Comparison of ENCODE assay signal across 8 mouse cellular contexts in genomic region chr19:6331719-6332516, GRCm38 (mm10). TPM values are rescaled to one million over a fixed set of nuclear protein-coding genes. Genes with fewer than 3 reads are reported as not detected.
DNase-seq lines count a peak whose midpoint lies in the region; ATAC-seq lines count a peak whose summit lies in the region.

No protein-coding gene starts in this region.

- peak overlapping the region; percentile 50 for H3K4me2 ChIP-seq in embryonic facial prominence, embryonic 13.5 days

- no peaks in the 10 kb centered on the region for H3K27me3 ChIP-seq in embryonic facial prominence, embryonic 13.5 days
- H3K27me3 ChIP-seq in midbrain, embryonic 10.5 days (ENCODE audit: low read depth, poor library complexity, severe bottlenecking) = no peaks in the 10 kb centered on the region

- no peaks in the 10 kb centered on the region for H3K9me3 ChIP-seq in embryonic facial prominence, embryonic 13.5 days
- H3K9me3 ChIP-seq in midbrain, embryonic 10.5 days (replicated peaks) = no peaks in the 10 kb centered on the region

- H3K36me3 ChIP-seq in embryonic facial prominence, embryonic 13.5 days = peaks cover 5% of the 10 kb centered on the region
- H3K36me3 ChIP-seq in midbrain, embryonic 10.5 days = peaks cover 4% of the 10 kb centered on the region

- H3K4me3 ChIP-seq in embryonic facial prominence, embryonic 13.5 days = peak overlapping the region; percentile 26
- peak overlapping the region; percentile 41 for H3K4me3 ChIP-seq in midbrain, embryonic 10.5 days

- H3K27ac ChIP-seq in embryonic facial prominence, embryonic 13.5 days = no peak overlapping the region
- peak overlapping the region; percentile 79 for H3K27ac ChIP-seq in midbrain, embryonic 10.5 days (replicated peaks)

- H3K4me1 ChIP-seq in embryonic facial prominence, embryonic 13.5 days = peaks cover 28% of the 10 kb centered on the region
- H3K4me1 ChIP-seq in midbrain, embryonic 10.5 days = peaks cover 32% of the 10 kb centered on the region

- no peak for ATAC-seq in cerebellum, adult (ENCODE audit: insufficient number of reproducible peaks, low FRiP score, low TSS enrichment)
- no peak for ATAC-seq in embryonic facial prominence, embryonic 13.5 days (ENCODE audit: insufficient number of reproducible peaks, insufficient read depth, low FRiP score, low TSS enrichment, low read depth)

- intact Hi-C loops in heart, postnatal 36 days (cut with DNase I) = loop anchor here (1.0 to 5.0 kb wide), 6 partner anchors 27 to 365 kb away; partner anchors contain the start of genes Arl2, Batf2 and Vps51
- intact Hi-C loops in left cerebral cortex, postnatal 4 days (cut with DNase I) = loop anchor here (5.0 kb wide), 1 partner anchor 65 kb away; no protein-coding TSS in a partner anchor

- DNase-seq in cerebellum, adult 18-20 months = peak; percentile 66 to 77
- DNase-seq in T-cell, adult 2 months (ENCODE audit: low spot score) = peak; percentile 74
- peak; percentile 62 to 71 for DNase-seq in heart, postnatal 36 days
- peak; percentile 50 for DNase-seq in left cerebral cortex, postnatal 4 days
- peak; percentile 59 for DNase-seq in midbrain, embryonic 10.5 days (ENCODE audit: low spot score)
- peak; percentile 61 to 83 for DNase-seq in spleen, postnatal 4 days (ENCODE audit: low spot score in 2 of 2)

- H3K9ac ChIP-seq in embryonic facial prominence, embryonic 13.5 days = peak overlapping the region; percentile 58

- WGBS in embryonic facial prominence, embryonic 13.5 days = 25% methylated on average over 13 of the region's 13 CpGs
- WGBS in midbrain, embryonic 10.5 days = 27% methylated on average over 13 of the region's 13 CpGs

RNA-seq across cellular contexts. Expression of gene Men1, which starts 2.9 kb away (rescaled TPM):
- 91.6 and 92.4 TPM in 2 replicates for polyA plus RNA-seq in embryonic facial prominence, embryonic 13.5 days (2015; fragmentation: Nextera tagmentation; extraction: Ambion mirVana)
- 10 to 100 TPM; 12.1 to 14.2 TPM for total RNA-seq in heart, postnatal 36 days (2021)
- 10 to 100 TPM; 81.1 to 81.4 TPM for total RNA-seq in left cerebral cortex, postnatal 4 days (2021)
- 124 and 128 TPM in 2 replicates for polyA plus RNA-seq in midbrain, embryonic 10.5 days (2016; fragmentation: Nextera tagmentation; extraction: Ambion mirVana)

RNA-seq across cellular contexts. Expression of gene Map4k2, which starts 9.0 kb away (rescaled TPM):
- 13.8 and 15.3 TPM in 2 replicates for polyA plus RNA-seq in embryonic facial prominence, embryonic 13.5 days (2015; fragmentation: Nextera tagmentation; extraction: Ambion mirVana)
- 10 to 100 TPM; 36.4 to 56.7 TPM for total RNA-seq in heart, postnatal 36 days (2021)
- 100 to 1,000 TPM in 1 of 2 experiments, 10 to 100 TPM in 1; 91.7 to 102 TPM for total RNA-seq in left cerebral cortex, postnatal 4 days (2021)
- polyA plus RNA-seq in midbrain, embryonic 10.5 days (2016; fragmentation: Nextera tagmentation; extraction: Ambion mirVana) = 11.3 and 13.8 TPM in 2 replicates

RNA-seq across cellular contexts. Expression of gene Cdc42bpg, which starts 25.7 kb away (rescaled TPM):
- 0.91 and 0.92 TPM in 2 replicates for polyA plus RNA-seq in embryonic facial prominence, embryonic 13.5 days (2015; fragmentation: Nextera tagmentation; extraction: Ambion mirVana)
- 10 to 100 TPM; 10.9 to 11.9 TPM for total RNA-seq in heart, postnatal 36 days (2021)
- 1 to 10 TPM; 5.0 to 5.7 TPM for total RNA-seq in left cerebral cortex, postnatal 4 days (2021)
- 0.11 and 0.15 TPM in 2 replicates for polyA plus RNA-seq in midbrain, embryonic 10.5 days (2016; fragmentation: Nextera tagmentation; extraction: Ambion mirVana)

RNA-seq across cellular contexts. Expression of gene Sf1, which starts 31.6 kb away (rescaled TPM):
- 137 and 151 TPM in 2 replicates for polyA plus RNA-seq in embryonic facial prominence, embryonic 13.5 days (2015; fragmentation: Nextera tagmentation; extraction: Ambion mirVana)
- 100 to 1,000 TPM in 1 of 2 experiments, 10 to 100 TPM in 1; 89.4 to 101 TPM for total RNA-seq in heart, postnatal 36 days (2021)
- 100 to 1,000 TPM; 231 to 244 TPM for total RNA-seq in left cerebral cortex, postnatal 4 days (2021)
- 189 and 194 TPM in 2 replicates for polyA plus RNA-seq in midbrain, embryonic 10.5 days (2016; fragmentation: Nextera tagmentation; extraction: Ambion mirVana)

RNA-seq across cellular contexts. Expression of gene Pygm, which starts 52.3 kb away (rescaled TPM):
- 3.7 and 5.4 TPM in 2 replicates for polyA plus RNA-seq in embryonic facial prominence, embryonic 13.5 days (2015; fragmentation: Nextera tagmentation; extraction: Ambion mirVana)
- total RNA-seq in heart, postnatal 36 days (2021) = 1,000 to 10,000 TPM; 1,171 to 1,191 TPM
- total RNA-seq in left cerebral cortex, postnatal 4 days (2021) = 1 to 10 TPM; 6.2 to 8.2 TPM
- polyA plus RNA-seq in midbrain, embryonic 10.5 days (2016; fragmentation: Nextera tagmentation; extraction: Ambion mirVana) = 2.1 and 2.7 TPM in 2 replicates

Comparison
In these comparisons a context has a peak if more than half of its experiments do, and no peak if none do; other contexts are left out.
1. RNA of gene Men1, which starts 2.9 kb away (total RNA-seq): 81.1 to 81.4 TPM in left cerebral cortex, postnatal 4 days; 12.1 to 14.2 TPM in heart, postnatal 36 days; every median in the first group is over 4 times any median in the second.
2. Peak in every context shown above with its lines, with median percentiles within 50 percentile points of each other: DNase-seq.